Mouse (Mus musculus): ENCODE data around the gene Pum3.
"Not testable (repeated sequence)": the region's sequence is repeated elsewhere in the genome, so short reads cannot be mapped to it uniquely, and the experiment has no call there.

Gene Pum3

GRCm38 (mm10) chr19:27394341-27394990 lies 35.2 kb downstream of the Pum3 start:
- DNase-seq (ENCODE audit: low spot score in 2 of 2) = no peak

DNA sequence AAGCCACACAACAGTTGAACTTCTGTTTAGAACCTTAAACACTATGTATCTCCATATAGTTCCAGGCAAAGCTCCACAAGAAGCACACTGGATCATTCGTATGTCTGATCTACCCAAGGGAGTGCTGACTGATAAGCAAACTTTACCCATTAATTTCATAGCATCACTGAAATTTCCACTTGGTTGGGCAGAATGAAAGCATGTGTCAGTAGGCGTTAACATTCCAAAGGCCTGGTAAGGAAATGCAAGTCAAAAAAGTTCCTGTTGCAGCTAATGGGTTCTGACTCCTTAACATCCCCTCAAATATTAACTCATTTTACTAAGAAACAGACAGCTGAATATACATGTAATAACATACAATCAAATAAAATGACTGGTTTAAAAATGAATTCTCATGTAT lies 37.2 kb downstream of the Pum3 start:
- DNase-seq (ENCODE audit: low spot score in 2 of 2) = no peak

GRCm38 (mm10) chr19:27391344-27391743 lies 38.3 kb downstream of the Pum3 start:
- DNase-seq (ENCODE audit: low spot score in 2 of 2) = no peak

- DNase-seq (ENCODE audit: low spot score in 2 of 2) = not testable (repeated sequence)
These were observed 40.1 kb downstream of the Pum3 start for GRCm38 (mm10) chr19:27389566-27389965.

DNA sequence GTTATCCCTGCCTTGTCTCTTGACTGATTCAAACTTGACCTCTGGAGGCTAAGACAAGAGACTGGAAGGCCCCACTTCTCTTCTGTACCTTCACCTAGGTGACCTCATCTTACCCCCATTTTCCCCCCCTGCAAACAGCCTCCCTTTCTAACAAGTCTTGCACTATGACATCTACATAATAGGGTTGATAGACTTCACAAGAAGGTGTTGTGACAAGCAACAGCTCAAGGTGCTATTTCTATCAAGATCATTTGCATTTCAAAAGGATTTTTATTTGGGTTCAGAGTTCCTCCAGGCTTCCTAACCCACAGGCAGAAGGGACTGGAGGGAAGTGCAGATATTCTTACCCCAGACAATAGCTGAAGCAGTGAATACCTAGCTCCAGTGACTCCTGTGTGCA lies 44.3 kb downstream of the Pum3 start:
- no peak for DNase-seq (ENCODE audit: low spot score in 2 of 2)

- no peak for DNase-seq (ENCODE audit: low spot score in 2 of 2)
These were observed 46.4 kb downstream of the Pum3 start for GRCm38 (mm10) chr19:27383266-27383665.

DNA sequence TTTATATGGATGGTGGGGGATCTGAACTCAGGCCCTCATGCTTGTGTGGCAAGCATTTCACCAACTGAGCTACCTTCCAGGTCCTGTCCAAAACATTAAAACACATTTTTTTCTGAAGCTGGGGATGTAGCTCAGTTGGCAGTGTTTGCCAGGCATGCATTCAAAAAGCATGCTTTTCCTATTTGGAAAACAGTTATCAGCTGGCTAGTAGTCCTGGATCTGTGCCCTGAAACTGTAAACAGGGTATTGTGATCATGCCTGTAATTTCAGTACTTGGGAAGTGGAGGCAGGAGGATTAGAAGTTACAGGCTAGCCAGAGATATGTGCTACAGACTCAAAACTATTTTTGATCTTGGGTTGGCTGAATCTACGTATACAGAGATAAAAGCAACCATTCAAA lies 47.5 kb downstream of the Pum3 start:
- DNase-seq (ENCODE audit: low spot score in 2 of 2) = no peak

GRCm38 (mm10) chr19:27379712-27380401 lies 49.8 kb downstream of the Pum3 start:
- no peak for DNase-seq (ENCODE audit: low spot score in 2 of 2)

DNA sequence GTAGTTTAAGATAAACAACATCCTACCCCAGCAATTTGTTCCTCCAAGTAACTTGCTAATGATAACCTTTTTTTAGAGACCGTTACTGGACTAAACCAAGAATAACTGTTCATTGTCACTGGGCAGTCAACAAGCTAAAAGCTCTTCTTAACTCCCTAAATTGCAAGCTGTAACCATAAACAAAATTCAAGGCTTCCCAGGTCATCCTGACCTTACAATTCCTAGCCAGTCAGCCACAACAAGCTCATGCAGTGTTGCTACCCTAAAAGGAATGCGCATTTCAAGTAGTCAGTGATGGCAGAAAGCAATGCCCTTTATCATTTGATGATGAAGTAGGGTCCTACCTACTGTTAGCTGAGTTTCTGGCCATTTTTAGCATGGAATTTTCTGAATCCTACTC lies 58.8 kb downstream of the Pum3 start:
- no peak for DNase-seq (ENCODE audit: low spot score in 2 of 2)

- no peak for DNase-seq (ENCODE audit: low spot score in 2 of 2)
These were observed 59.5 kb downstream of the Pum3 start for GRCm38 (mm10) chr19:27370174-27370573.

DNA sequence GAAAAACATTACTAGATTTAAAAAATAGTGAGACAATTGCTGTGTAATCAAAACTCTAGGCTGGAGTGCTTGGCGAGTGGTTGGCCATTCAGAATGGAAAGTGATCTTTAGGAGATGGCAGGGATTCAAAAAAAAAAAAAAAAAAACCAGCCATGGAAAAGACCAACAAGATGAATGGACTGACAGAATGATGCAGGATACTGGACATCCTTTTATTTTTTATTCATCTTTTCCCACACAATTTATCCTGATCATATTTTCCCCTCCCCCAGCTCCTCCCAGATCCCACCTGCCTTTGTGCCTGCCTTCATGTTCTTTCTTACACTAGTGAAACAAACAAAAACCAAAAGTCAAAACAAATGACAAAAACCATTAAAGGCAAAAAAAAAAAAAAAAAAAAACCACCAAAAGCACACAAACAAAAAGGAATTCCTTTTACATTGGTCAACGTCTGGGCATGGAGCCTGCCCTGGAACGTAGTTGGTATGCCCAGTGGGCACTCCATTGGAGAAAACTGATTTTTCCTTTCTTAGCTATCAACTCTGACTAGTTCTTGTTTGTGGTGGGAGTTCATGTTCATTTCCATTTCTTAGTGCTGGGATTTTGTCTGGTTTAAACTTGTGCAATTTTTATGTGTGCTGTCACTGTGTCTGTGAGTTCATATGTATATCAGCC lies 60.0 kb downstream of the Pum3 start:
- DNase-seq (ENCODE audit: low spot score in 2 of 2) = no peak

DNA sequence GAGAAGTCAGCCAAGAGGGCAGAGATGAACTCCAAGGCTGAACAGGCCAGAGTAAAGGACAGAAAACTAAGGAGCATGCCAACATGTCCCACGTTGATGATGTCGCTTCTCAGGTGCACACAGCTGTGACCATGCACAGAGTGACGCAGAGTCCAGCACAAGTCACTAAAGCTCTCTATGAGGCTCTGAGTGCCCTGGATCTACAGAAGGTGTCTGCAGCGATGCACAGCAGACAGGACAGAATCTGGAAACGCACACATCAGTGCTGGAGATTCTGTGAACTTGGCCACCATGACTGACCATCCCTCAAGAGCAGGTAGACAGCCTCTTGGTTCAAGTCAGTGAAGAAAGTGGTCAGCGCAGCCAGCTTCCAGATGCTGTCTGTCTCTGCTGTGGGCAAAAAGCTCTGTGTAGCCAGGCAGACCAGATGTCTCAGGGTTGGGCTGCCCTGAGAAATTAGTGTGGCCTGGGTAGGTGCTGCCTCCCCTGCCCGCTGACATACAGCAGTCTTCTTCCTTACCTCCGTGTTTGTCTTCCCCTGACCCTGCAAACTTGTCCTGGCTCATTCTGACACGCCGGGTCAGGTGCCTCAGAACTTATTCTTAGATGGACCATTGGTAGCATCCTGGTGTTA lies 63.4 kb downstream of the Pum3 start:
- no peak for DNase-seq (ENCODE audit: low spot score in 2 of 2)

GRCm38 (mm10) chr19:27364521-27364931 lies 65.1 kb downstream of the Pum3 start:
- no peak for DNase-seq (ENCODE audit: low spot score in 2 of 2)

DNA sequence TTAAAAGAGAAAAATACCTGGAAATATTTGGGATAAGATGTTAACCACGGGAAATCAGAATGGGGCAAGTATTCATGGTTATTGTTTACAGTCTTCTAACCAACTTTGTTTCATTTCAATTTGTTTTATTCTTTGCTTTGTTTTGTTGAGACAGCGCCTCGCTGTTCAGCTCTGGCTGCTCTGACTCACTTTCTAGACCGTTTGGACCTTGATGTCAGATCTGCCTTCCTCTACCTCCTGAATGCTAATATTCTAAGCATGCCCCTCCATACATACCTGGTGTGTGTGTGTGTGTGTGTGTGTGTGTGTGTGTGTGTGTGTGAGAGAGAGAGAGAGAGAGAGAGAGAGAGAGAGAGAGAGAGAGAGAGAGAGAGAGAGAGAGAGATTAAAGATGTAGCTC lies 65.7 kb downstream of the Pum3 start:
- DNase-seq (ENCODE audit: low spot score in 2 of 2) = no peak

GRCm38 (mm10) chr19:27360381-27360780 lies 69.2 kb downstream of the Pum3 start:
- no peak for DNase-seq (ENCODE audit: low spot score in 2 of 2)

- DNase-seq (ENCODE audit: low spot score in 2 of 2) = no peak
These were observed 77.9 kb downstream of the Pum3 start for GRCm38 (mm10) chr19:27351700-27352099.

GRCm38 (mm10) chr19:27346501-27346900 lies 83.1 kb downstream of the Pum3 start:
- no peak for DNase-seq (ENCODE audit: low spot score in 2 of 2)
